Mouse (Mus musculus) mesoderm, embryonic 11.5 days (tissue): ENCODE measurements around the gene Gm21977.
"Not testable (repeated sequence)": the region's sequence is repeated elsewhere in the genome, so short reads cannot be mapped to it uniquely, and the experiment has no call there.

Source experiments
- DNase-seq: peaks from one replicate; pipeline ENCODE4 v3.0.0-alpha.2; 2012; ENCODE audit warnings: low read depth, low spot score

Gm21977 gene

DNA sequence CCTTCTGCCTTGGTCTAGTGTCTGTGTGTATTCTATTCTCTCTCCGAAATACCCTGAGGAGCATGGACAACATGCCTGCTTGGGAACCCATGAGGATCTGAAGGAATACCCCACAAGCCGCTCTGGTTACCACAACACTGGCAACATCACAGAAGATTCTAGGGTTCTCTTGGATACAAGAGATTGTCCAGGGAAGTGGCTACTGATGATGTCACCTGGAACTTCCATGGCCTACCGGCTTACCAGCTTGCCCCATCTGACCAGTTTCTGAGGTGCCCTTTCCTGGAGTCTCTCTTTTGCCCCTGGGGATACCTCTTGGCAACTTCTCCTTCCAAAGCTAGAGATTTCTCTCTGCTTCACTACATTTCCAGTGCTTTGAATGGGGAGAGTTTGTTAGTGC is at the start of gene Gm21977:
TSS of gene Gm21977 (minus strand) at position 101 of the 400 bp plus-strand sequence.
- not testable (repeated sequence) for DNase-seq
